Mouse (Mus musculus): ENCODE measurements at regions not wholly inside any gene's neighbourhood (a gene's known extent, or its start where the extent isn't known, plus 50 kb on each side); places are given as distances from the start of the nearest gene placed in this dataset.

GRCm38 (mm10) chr10:39230634-39231410, 67.2 kb upstream of the Ccn6 start:
- peak overlapping the region; percentile 65 for H3K27ac ChIP-seq (replicated peaks)

GRCm38 (mm10) chr10:39229233-39229632, 65.6 kb upstream of the Ccn6 start:
- peak overlapping the region; percentile 77 for H3K27ac ChIP-seq (replicated peaks)
- H3K9ac ChIP-seq = no peak overlapping the region
- H3K4me1 ChIP-seq (replicated peaks) = peaks cover 42% of the 10 kb centered on the region
- H3K27me3 ChIP-seq = no peaks in the 10 kb centered on the region
- no peaks in the 10 kb centered on the region for H3K36me3 ChIP-seq
- no peak overlapping the region for H3K4me3 ChIP-seq
- no peak for ATAC-seq (ENCODE audit: low read depth)
- H3K9me3 ChIP-seq = no peaks in the 10 kb centered on the region
- WGBS = 93% methylated on average over 4 of the region's 4 CpGs
- H3K4me2 ChIP-seq = no peak overlapping the region

More at GRCm38 (mm10) chr10:39230634-39231410, 67.2 kb upstream of the Ccn6 start:
- Histone ChIP-seq H3K9ac (no peak overlapping the region), H3K27me3 (no peaks in the 10 kb centered on the region), H3K4me1 (replicated peaks) (peaks cover 43% of the 10 kb centered on the region), H3K4me2 (no peak overlapping the region), H3K9me3 (no peaks in the 10 kb centered on the region), H3K4me3 (no peak overlapping the region), H3K36me3 (no peaks in the 10 kb centered on the region)
- ATAC-seq (ENCODE audit: low read depth) = no peak
- WGBS = 47% methylated on average over 14 of the region's 14 CpGs

GRCm38 (mm10) chr10:39228027-39228426, 64.4 kb upstream of the Ccn6 start:
- peak; percentile 70 for ATAC-seq (ENCODE audit: low read depth)
- Histone ChIP-seq H3K9ac (no peak overlapping the region), H3K4me3 (no peak overlapping the region)

GRCm38 (mm10) chr10:39227499-39227942, 63.9 kb upstream of the Ccn6 start:
- peak; percentile 89 for ATAC-seq (ENCODE audit: low read depth)
- H3K36me3 ChIP-seq = no peaks in the 10 kb centered on the region
- H3K27ac ChIP-seq (replicated peaks) = peak overlapping the region; percentile 92
- 6% methylated on average over 13 of the region's 13 CpGs for WGBS
- peaks cover 39% of the 10 kb centered on the region for H3K4me1 ChIP-seq (replicated peaks)
- H3K9ac ChIP-seq = 0 out of 2 replicates have a peak overlapping the region, but pooled peaks have one; percentile 28
- H3K4me2 ChIP-seq = peak overlapping the region; percentile 43
- no peaks in the 10 kb centered on the region for H3K27me3 ChIP-seq
- no peak overlapping the region for H3K4me3 ChIP-seq
- H3K9me3 ChIP-seq = no peaks in the 10 kb centered on the region

More at GRCm38 (mm10) chr10:39228027-39228426, 64.4 kb upstream of the Ccn6 start:
- Histone ChIP-seq H3K36me3 (no peaks in the 10 kb centered on the region), H3K27ac (replicated peaks) (peak overlapping the region; percentile 92), H3K27me3 (no peaks in the 10 kb centered on the region), H3K9me3 (no peaks in the 10 kb centered on the region), H3K4me2 (peak overlapping the region; percentile 43), H3K4me1 (replicated peaks) (peaks cover 39% of the 10 kb centered on the region)
- 15% methylated on average over 5 of the region's 5 CpGs for WGBS

- H3K4me2 ChIP-seq = no peak overlapping the region
- no peaks in the 10 kb centered on the region for H3K36me3 ChIP-seq
- no peaks in the 10 kb centered on the region for H3K27me3 ChIP-seq
- no peak overlapping the region for H3K4me3 ChIP-seq
- peak overlapping the region; percentile 92 for H3K27ac ChIP-seq (replicated peaks)
- H3K9ac ChIP-seq = no peak overlapping the region
- WGBS = 46% methylated on average over 2 of the region's 2 CpGs
- peaks cover 39% of the 10 kb centered on the region for H3K4me1 ChIP-seq (replicated peaks)
- no peak for ATAC-seq (ENCODE audit: low read depth)
- no peaks in the 10 kb centered on the region for H3K9me3 ChIP-seq
Measured at GRCm38 (mm10) chr10:39226518-39226917, 62.9 kb upstream of the Ccn6 start.

GRCm38 (mm10) chr10:39224449-39225094, 61.0 kb upstream of the Ccn6 start:
- H3K4me1 ChIP-seq (replicated peaks) = peaks cover 32% of the 10 kb centered on the region
- WGBS = 51% methylated on average over 5 of the region's 5 CpGs
- no peak for ATAC-seq (ENCODE audit: low read depth)
- H3K4me3 ChIP-seq = no peak overlapping the region
- H3K9ac ChIP-seq = no peak overlapping the region
- H3K27me3 ChIP-seq = no peaks in the 10 kb centered on the region
- no peaks in the 10 kb centered on the region for H3K9me3 ChIP-seq
- H3K27ac ChIP-seq (replicated peaks) = no peak overlapping the region
- no peak overlapping the region for H3K4me2 ChIP-seq
- no peaks in the 10 kb centered on the region for H3K36me3 ChIP-seq

GRCm38 (mm10) chr10:39221028-39221427, 57.4 kb upstream of the Ccn6 start:
- H3K4me3 ChIP-seq = no peak overlapping the region
- 91% methylated on average over 2 of the region's 2 CpGs for WGBS
- no peak for ATAC-seq (ENCODE audit: low read depth)
- H3K9me3 ChIP-seq = peaks cover 5% of the 10 kb centered on the region; the same call in 1 of the 2 replicates
- no peaks in the 10 kb centered on the region for H3K4me1 ChIP-seq (replicated peaks)
- H3K4me2 ChIP-seq = no peak overlapping the region
- no peak overlapping the region for H3K9ac ChIP-seq
- H3K27ac ChIP-seq (replicated peaks) = no peak overlapping the region
- no peaks in the 10 kb centered on the region for H3K27me3 ChIP-seq
- H3K36me3 ChIP-seq = no peaks in the 10 kb centered on the region

- no peak for ATAC-seq (ENCODE audit: low read depth)
- WGBS = 75% methylated on average over 2 of the region's 2 CpGs
- Histone ChIP-seq H3K4me3 (no peak overlapping the region), H3K27ac (replicated peaks) (no peak overlapping the region), H3K4me1 (replicated peaks) (no peaks in the 10 kb centered on the region), H3K27me3 (no peaks in the 10 kb centered on the region), H3K4me2 (no peak overlapping the region), H3K36me3 (no peaks in the 10 kb centered on the region), H3K9me3 (peaks cover 5% of the 10 kb centered on the region; the same call in 1 of the 2 replicates), H3K9ac (no peak overlapping the region)
Measured at GRCm38 (mm10) chr10:39219366-39219765, 55.8 kb upstream of the Ccn6 start.

- Histone ChIP-seq H3K9ac (no peak overlapping the region), H3K27me3 (no peaks in the 10 kb centered on the region), H3K4me3 (no peak overlapping the region), H3K4me2 (no peak overlapping the region), H3K27ac (replicated peaks) (no peak overlapping the region), H3K9me3 (peaks cover 5% of the 10 kb centered on the region; the same call in 1 of the 2 replicates), H3K36me3 (no peaks in the 10 kb centered on the region), H3K4me1 (replicated peaks) (no peaks in the 10 kb centered on the region)
- whole genome bisulfite sequencing = 87% methylated on average over 5 of the region's 5 CpGs
- no peak for ATAC-seq (ENCODE audit: low read depth)
Measured at GRCm38 (mm10) chr10:39218151-39218550, 54.6 kb upstream of the Ccn6 start.

GRCm38 (mm10) chr10:39216142-39216904, 52.7 kb upstream of the Ccn6 start:
- H3K4me1 ChIP-seq (replicated peaks) = no peaks in the 10 kb centered on the region
- no peak overlapping the region for H3K9ac ChIP-seq
- ATAC-seq (ENCODE audit: low read depth) = no peak
- H3K27ac ChIP-seq (replicated peaks) = no peak overlapping the region
- H3K4me3 ChIP-seq = no peak overlapping the region
- H3K27me3 ChIP-seq = no peaks in the 10 kb centered on the region
- no peaks in the 10 kb centered on the region for H3K36me3 ChIP-seq
- no peak overlapping the region for H3K4me2 ChIP-seq
- WGBS = 79% methylated on average over 14 of the region's 14 CpGs
- H3K9me3 ChIP-seq = peaks cover 5% of the 10 kb centered on the region; the same call in 1 of the 2 replicates

- Histone ChIP-seq H3K27me3 (no peaks in the 10 kb centered on the region), H3K4me1 (replicated peaks) (peaks cover 8% of the 10 kb centered on the region), H3K9me3 (peaks cover 5% of the 10 kb centered on the region; the same call in 1 of the 2 replicates), H3K4me2 (no peak overlapping the region), H3K27ac (replicated peaks) (no peak overlapping the region), H3K4me3 (no peak overlapping the region), H3K9ac (no peak overlapping the region), H3K36me3 (no peaks in the 10 kb centered on the region)
- ATAC-seq (ENCODE audit: low read depth) = no peak
- WGBS = 85% methylated on average over 4 of the region's 4 CpGs
Measured at GRCm38 (mm10) chr10:39214563-39214962, 51.0 kb upstream of the Ccn6 start.
